Mouse (Mus musculus) lung, postnatal 0 days (tissue): Measurements from ENCODE around the gene Pmfbp1.

Experiments
- CTCF ChIP-seq: IDR thresholded peaks from 2 replicates; pipeline ENCODE4 v1.5.1; 2016; ENCODE audit warnings: antibody characterized with exemption, mild to moderate bottlenecking
- EP300 ChIP-seq: IDR thresholded peaks from 2 replicates; pipeline ENCODE4 v1.6.1; 2016; ENCODE audit warnings: antibody characterized with exemption, mild to moderate bottlenecking, control low read depth

DNA sequence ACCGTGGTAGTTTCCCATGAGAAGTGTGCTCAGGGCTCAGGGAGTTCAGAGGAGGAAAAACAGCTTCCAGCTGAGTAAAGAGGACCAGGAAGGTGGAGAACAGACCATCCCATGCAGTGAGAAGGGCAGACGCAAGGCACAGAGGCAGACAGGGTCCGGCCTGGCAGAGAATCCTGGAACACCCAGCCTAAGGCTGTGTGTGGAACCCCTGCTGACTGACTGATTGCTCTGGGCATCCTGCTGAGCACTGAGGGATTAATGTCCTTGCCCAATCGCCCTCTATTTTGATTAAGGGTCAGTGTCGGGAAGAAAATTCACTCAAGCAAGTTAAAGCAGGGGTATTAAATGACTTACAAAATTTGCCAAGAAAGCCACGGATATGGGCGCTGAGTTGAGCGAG lies 36.4 kb upstream of the Pmfbp1 start:
- no peak for TF ChIP-seq CTCF
- no peak for TF ChIP-seq EP300
